Mouse (Mus musculus) heart, adult 2 months (tissue): Measurements from ENCODE around the gene Map2k5. TPM values are rescaled to one million over a fixed set of nuclear protein-coding genes. Genes with fewer than 3 reads are reported as not detected.
A peak's percentile ranks its signal among the peaks of the same experiment; 100 is the strongest.

Experiments used
- DNase-seq, 2 experiments: peaks; one replicate each; pipeline ENCODE4 v3.0.0; 2021
- H3K27ac ChIP-seq: fragments of 200-600 bp; 2 replicates; pipeline ENCODE4 v1.8.1; 2022
- H3K27me3 ChIP-seq: fragments of 200-500 bp; 2 replicates; pipeline ENCODE4 v1.6.1; 2012; ENCODE audit warnings: mild to moderate bottlenecking, low read length, inconsistent platforms, mixed read lengths; ENCODE audit not compliant: control insufficient read depth, insufficient read depth
- H3K36me3 ChIP-seq: fragments of 200-500 bp; 2 replicates; pipeline ENCODE4 v1.6.1; 2012; ENCODE audit warnings: low read length, inconsistent platforms; ENCODE audit not compliant: control insufficient read depth, insufficient read depth
- H3K4me1 ChIP-seq: fragments of 200-500 bp; 2 replicates; pipeline ENCODE4 v1.6.1; 2011; ENCODE audit warnings: low read length; ENCODE audit not compliant: control insufficient read depth, insufficient read depth
- H3K4me3 ChIP-seq: fragments of 200-600 bp; 2 replicates; pipeline ENCODE4 v1.8.1; 2022
- H3K79me2 ChIP-seq: fragments of 200-500 bp; replicated peaks from 2 replicates; pipeline ENCODE4 v1.6.1; 2012; ENCODE audit warnings: mild to moderate bottlenecking, inconsistent platforms, low read length, moderate library complexity, mixed read lengths; ENCODE audit not compliant: control insufficient read depth, insufficient read depth
- H3K9ac ChIP-seq: fragments of 200-500 bp; 2 replicates; pipeline ENCODE4 v1.6.1; 2012; ENCODE audit warnings: low read depth, mild to moderate bottlenecking, control low read depth, inconsistent platforms, low read length, mixed read lengths
- CTCF ChIP-seq: fragments of 200-600 bp; IDR thresholded peaks from 2 replicates; pipeline ENCODE4 v1.8.1; 2022; ENCODE audit warnings: antibody characterized with exemption, mild to moderate bottlenecking, moderate library complexity
- EP300 ChIP-seq: fragments of 200-500 bp; IDR thresholded peaks from 2 replicates; pipeline ENCODE4 v1.6.1; 2011; ENCODE audit warnings: low read depth, low read length, control low read depth; ENCODE audit not compliant: insufficient read depth
- POLR2A ChIP-seq: fragments of 200-500 bp; IDR thresholded peaks from 2 replicates; pipeline ENCODE4 v1.6.1; 2011; ENCODE audit warnings: mild to moderate bottlenecking, low read depth, low read length, control low read depth; ENCODE audit not compliant: insufficient read depth
- WGBS: fragments of 180-500 bp; shearing (Covaris S2); methylation state at CpG from one replicate; pipeline ENCODE4 v1.1.7; 2018; 5-methylcytosine and 5-hydroxymethylcytosine counted together
- intact Hi-C: fragments of 180-260 bp; cut with DNase I; formaldehyde crosslinking; loops from one replicate; pipeline ENCODE4 v1.15.1; 2025
- polyA plus RNA-seq: library from polyadenylated mRNA; depleted of rRNA; stranded (reverse); fragments of >200 nt; gene quantifications from 2 replicates; pipeline ENCODE4 v1.2.3, GENCODE M21; 2012
- total RNA-seq, 2 experiments: library from RNA; stranded (reverse); gene quantifications; 2 replicates each; pipeline ENCODE4 v1.2.3; 2021

Gene Map2k5
- total and polyA plus RNA-seq, 3 experiments: 17.9 to 31.8 (median 20.7) TPM

DNA sequence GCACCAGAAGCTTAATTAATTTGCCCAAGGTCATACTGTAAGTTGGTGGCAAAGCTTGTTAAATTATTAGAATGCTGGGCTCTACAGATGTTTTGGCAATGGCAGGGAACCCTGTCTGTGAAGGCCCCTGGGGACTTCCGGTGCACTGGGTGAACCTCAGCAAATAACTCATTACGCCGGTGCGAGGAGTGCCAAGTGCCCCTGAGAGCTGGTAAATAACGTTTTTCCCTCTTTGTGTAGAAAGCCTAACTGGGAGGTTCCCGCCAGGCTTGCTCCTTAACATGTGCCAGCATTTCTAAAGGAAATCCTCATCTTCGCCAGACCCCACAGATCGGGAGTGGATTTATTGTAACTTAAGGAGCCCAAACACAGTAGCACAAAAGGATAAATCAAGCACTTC is 136.5 kb downstream of the Map2k5 start:
- Histone ChIP-seq H3K27ac (no peak overlapping the region), H3K27me3 (no peaks in the 10 kb centered on the region), H3K4me3 (no peak overlapping the region), H3K4me1 (no peaks in the 10 kb centered on the region), H3K36me3 (no peaks in the 10 kb centered on the region), H3K79me2 (no peaks in the 10 kb centered on the region), H3K9ac (no peak overlapping the region)
- DNase-seq: no peak
- intact Hi-C loops: no loop called here
- WGBS: 88% methylated on average over 8 of the region's 8 CpGs
- TF ChIP-seq EP300 (no peak), POLR2A (no peak), CTCF (no peak)

GRCm38 (mm10) chr9:63234356-63234755 is 143.3 kb downstream of the Map2k5 start:
- intact Hi-C loops: no loop called here
- Histone ChIP-seq H3K36me3 (no peaks in the 10 kb centered on the region), H3K4me1 (peaks cover 1% of the 10 kb centered on the region), H3K4me3 (no peak overlapping the region), H3K9ac (no peak overlapping the region), H3K27me3 (no peaks in the 10 kb centered on the region), H3K79me2 (no peaks in the 10 kb centered on the region), H3K27ac (no peak overlapping the region)
- WGBS: 95% methylated on average over 5 of the region's 5 CpGs
- no peak for DNase-seq
- TF ChIP-seq POLR2A (no peak), EP300 (no peak), CTCF (no peak)

DNA sequence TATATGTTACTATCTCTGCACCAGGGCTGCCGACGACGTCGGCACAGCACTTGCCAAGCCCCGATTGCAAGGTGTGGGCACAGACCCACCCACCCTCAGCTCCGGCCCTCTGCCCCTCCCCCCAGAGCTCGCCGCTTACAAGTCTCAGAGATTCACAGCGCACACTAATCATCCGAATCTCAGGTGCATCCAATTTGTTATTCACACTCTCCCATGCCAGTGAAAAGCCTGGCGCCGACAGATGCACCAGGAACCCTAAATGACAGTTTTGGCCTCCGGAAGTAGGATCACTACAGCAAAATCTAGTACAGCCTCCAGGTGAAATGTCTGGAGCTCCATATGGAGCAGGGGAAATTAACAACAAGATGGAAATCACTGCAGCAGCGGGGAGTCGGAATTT is 147.4 kb downstream of the Map2k5 start:
- WGBS: 84% methylated on average over 15 of the region's 15 CpGs
- no peaks in the 10 kb centered on the region for H3K36me3 ChIP-seq
- no peak for TF ChIP-seq POLR2A
- TF ChIP-seq CTCF: no peak
- no peak for TF ChIP-seq EP300

DNA sequence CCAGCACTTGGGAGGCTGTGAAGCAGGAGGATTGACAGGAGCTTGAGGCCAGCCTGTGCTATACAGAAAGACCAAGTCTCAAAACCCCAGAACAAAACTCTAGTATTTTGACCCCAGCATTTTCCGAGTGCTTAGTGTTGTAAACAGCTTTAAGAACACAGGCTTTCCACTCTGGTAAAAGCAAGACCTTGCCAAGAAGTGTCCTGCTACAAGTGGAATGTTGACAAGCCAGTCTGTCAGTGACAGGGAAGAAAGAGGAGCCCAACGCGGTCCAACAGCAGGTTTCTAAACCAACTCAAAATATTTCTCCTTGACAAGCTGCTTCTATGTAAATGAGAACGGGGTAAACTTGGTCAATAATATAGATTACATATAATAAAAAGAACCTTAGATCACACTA is 148.6 kb downstream of the Map2k5 start:
- peak overlapping the region; percentile 34; the same call in 1 of the 2 replicates for H3K27ac ChIP-seq
- no peaks in the 10 kb centered on the region for H3K79me2 ChIP-seq
- no peaks in the 10 kb centered on the region for H3K27me3 ChIP-seq
- H3K4me1 ChIP-seq: peaks cover 1% of the 10 kb centered on the region
- intact Hi-C loops: no loop called here
- H3K4me3 ChIP-seq: no peak overlapping the region
- TF ChIP-seq POLR2A: no peak
- TF ChIP-seq EP300: no peak
- no peak for TF ChIP-seq CTCF
- peak in 1 of 2 experiments; percentile 11 for DNase-seq
- H3K9ac ChIP-seq: no peak overlapping the region
- no peaks in the 10 kb centered on the region for H3K36me3 ChIP-seq
- WGBS: 55% methylated on average over 4 of the region's 4 CpGs

More for the DNA sequence above, 147.4 kb downstream of the Map2k5 start:
- Histone ChIP-seq H3K4me1 (peaks cover 1% of the 10 kb centered on the region), H3K27ac (no peak overlapping the region), H3K79me2 (no peaks in the 10 kb centered on the region), H3K9ac (no peak overlapping the region), H3K4me3 (no peak overlapping the region), H3K27me3 (no peaks in the 10 kb centered on the region)
- intact Hi-C loops: no loop called here
- DNase-seq: no peak

GRCm38 (mm10) chr9:63222161-63222560 is 155.5 kb downstream of the Map2k5 start:
- intact Hi-C loops: no loop called here
- H3K9ac ChIP-seq: no peak overlapping the region
- H3K27me3 ChIP-seq: no peaks in the 10 kb centered on the region
- WGBS: 88% methylated on average over 6 of the region's 6 CpGs
- H3K79me2 ChIP-seq: no peaks in the 10 kb centered on the region
- no peak for DNase-seq
- H3K27ac ChIP-seq: no peak overlapping the region
- no peaks in the 10 kb centered on the region for H3K4me1 ChIP-seq
- no peak for TF ChIP-seq CTCF
- no peak for TF ChIP-seq POLR2A
- TF ChIP-seq EP300: no peak
- no peak overlapping the region for H3K4me3 ChIP-seq
- no peaks in the 10 kb centered on the region for H3K36me3 ChIP-seq

DNA sequence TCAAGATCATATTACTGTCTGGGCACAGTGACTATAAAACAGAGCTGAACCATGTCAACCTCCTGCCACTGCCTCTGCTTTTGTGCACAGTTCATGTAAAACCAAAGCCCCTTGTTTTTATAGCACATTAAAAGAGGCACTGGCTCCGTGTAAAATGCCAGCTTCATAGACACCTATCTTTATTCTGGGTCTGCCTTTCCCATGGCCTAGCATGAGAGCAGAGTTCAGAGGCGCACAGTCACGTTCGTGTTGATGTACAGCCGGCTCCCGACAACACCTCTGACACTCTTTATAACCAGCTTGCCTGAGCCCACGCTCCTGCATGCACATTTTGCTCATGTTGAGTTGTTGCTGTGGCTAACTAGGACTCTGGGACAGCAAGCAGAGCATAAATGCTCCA is 157.9 kb downstream of the Map2k5 start:
- no peaks in the 10 kb centered on the region for H3K79me2 ChIP-seq
- H3K4me3 ChIP-seq: no peak overlapping the region
- TF ChIP-seq EP300 (no peak), CTCF (no peak), POLR2A (no peak)
- DNase-seq: no peak
- intact Hi-C loops: no loop called here
- H3K4me1 ChIP-seq: no peaks in the 10 kb centered on the region
- H3K27ac ChIP-seq: no peak overlapping the region
- H3K27me3 ChIP-seq: no peaks in the 10 kb centered on the region
- 91% methylated on average over 7 of the region's 7 CpGs for WGBS
- no peak overlapping the region for H3K9ac ChIP-seq
- H3K36me3 ChIP-seq: no peaks in the 10 kb centered on the region

- H3K4me3 ChIP-seq: no peak overlapping the region
- H3K9ac ChIP-seq: no peak overlapping the region
- H3K4me1 ChIP-seq: no peaks in the 10 kb centered on the region
- H3K27me3 ChIP-seq: no peaks in the 10 kb centered on the region
- H3K27ac ChIP-seq: no peak overlapping the region
- no peak for TF ChIP-seq CTCF
- TF ChIP-seq POLR2A: no peak
- TF ChIP-seq EP300: no peak
- intact Hi-C loops: no loop called here
- no peaks in the 10 kb centered on the region for H3K36me3 ChIP-seq
- DNase-seq: no peak
- no peaks in the 10 kb centered on the region for H3K79me2 ChIP-seq
- WGBS: 95% methylated on average over 2 of the region's 2 CpGs
Measured at GRCm38 (mm10) chr9:63215031-63215430, 162.7 kb downstream of the Map2k5 start.
